Mouse (Mus musculus) liver, postnatal 0 days (tissue): ENCODE measurements around the gene Mcmbp. TPM values are rescaled to one million over a fixed set of nuclear protein-coding genes. Genes with fewer than 3 reads are reported as not detected.
A peak's percentile ranks its signal among the peaks of the same experiment; 100 is the strongest.

ENCODE experiments used
- ATAC-seq: fragments of 200-750 bp; cut with Nextera tagmentation; 2 replicates; pipeline ENCODE4 v1.8.0; 2017; ENCODE audit warnings: mild to moderate bottlenecking, moderate library complexity
- DNase-seq: peaks from one replicate; pipeline ENCODE4 v3.0.0-alpha.2; 2016
- H3K27ac ChIP-seq: fragments of 300-500 bp; sonication (generic); 2 replicates; pipeline ENCODE4 v1.5.1; 2014; ENCODE audit warnings: antibody characterized with exemption, moderate library complexity, mild to moderate bottlenecking, low read depth
- H3K27me3 ChIP-seq: fragments of 300-500 bp; sonication (generic); 2 replicates; pipeline ENCODE4 v1.6.1; 2014; ENCODE audit warnings: low read length, control low read depth, mixed read lengths; ENCODE audit not compliant: insufficient read depth
- H3K36me3 ChIP-seq: fragments of 300-500 bp; sonication (generic); replicated peaks from 2 replicates; pipeline ENCODE4 v1.6.1; 2014; ENCODE audit warnings: mild to moderate bottlenecking, control low read depth, low read length, moderate library complexity, mixed read lengths; ENCODE audit not compliant: insufficient read depth
- H3K4me1 ChIP-seq: fragments of 300-500 bp; sonication (generic); 2 replicates; pipeline ENCODE4 v1.6.1; 2014; ENCODE audit warnings: antibody characterized with exemption, mild to moderate bottlenecking, control low read depth; ENCODE audit not compliant: insufficient read depth
- H3K4me2 ChIP-seq: fragments of 300-500 bp; sonication (generic); 2 replicates; pipeline ENCODE4 v1.6.1; 2014; ENCODE audit warnings: low read depth, mild to moderate bottlenecking, low read length, moderate library complexity, mixed read lengths
- H3K4me3 ChIP-seq: fragments of 300-500 bp; sonication (generic); 2 replicates; pipeline ENCODE4 v1.5.1; 2014; ENCODE audit warnings: low read depth, low read length
- H3K9ac ChIP-seq: fragments of 300-500 bp; sonication (generic); replicated peaks from 2 replicates; pipeline ENCODE4 v1.6.1; 2014; ENCODE audit warnings: mild to moderate bottlenecking, moderate library complexity
- H3K9me3 ChIP-seq: fragments of 300-500 bp; sonication (generic); 2 replicates; pipeline ENCODE4 v1.6.1; 2016; ENCODE audit warnings: mild to moderate bottlenecking, control low read depth, low read length, mixed read lengths
- CTCF ChIP-seq: sonication (generic); IDR thresholded peaks from 2 replicates; pipeline ENCODE4 v1.5.1; 2016; ENCODE audit warnings: antibody characterized with exemption, low read depth
- EP300 ChIP-seq: IDR thresholded peaks from 2 replicates; pipeline ENCODE4 v1.6.1; 2016; ENCODE audit warnings: antibody characterized with exemption, low read depth, mild to moderate bottlenecking
- WGBS: fragments of 180-500 bp; shearing (Covaris S2); extraction: QIAGEN DNeasy Blood & Tissue Kit; methylation state at CpG from one replicate; pipeline ENCODE4 v1.1.7; 2014; ENCODE audit not compliant: insufficient replicate concordance; 5-methylcytosine and 5-hydroxymethylcytosine counted together
- polyA plus RNA-seq: library from polyadenylated mRNA; unstranded; fragments of >200 nt; fragmentation: Nextera tagmentation; extraction: Ambion mirVana; gene quantifications from 2 replicates; pipeline ENCODE4 v1.2.1, GENCODE M21; 2015

Gene Mcmbp
- polyA plus RNA-seq, 1 experiment from 2014 or later: 19.9 TPM

- 60% methylated on average over 10 of the region's 10 CpGs for WGBS
- no peak overlapping the region for H3K4me3 ChIP-seq
- H3K9me3 ChIP-seq: no peaks in the 10 kb centered on the region
- H3K4me2 ChIP-seq: no peak overlapping the region
- no peak overlapping the region for H3K9ac ChIP-seq
- TF ChIP-seq EP300: no peak
- no peak for TF ChIP-seq CTCF
- ATAC-seq: no peak
- no peak for DNase-seq
- peaks cover 53% of the 10 kb centered on the region for H3K36me3 ChIP-seq
- H3K4me1 ChIP-seq: no peaks in the 10 kb centered on the region
- no peaks in the 10 kb centered on the region for H3K27me3 ChIP-seq
- H3K27ac ChIP-seq: no peak overlapping the region
Measured at GRCm38 (mm10) chr7:128694848-128695247, 45.4 kb downstream of the Mcmbp start.

GRCm38 (mm10) chr7:128692163-128692562 lies 48.1 kb downstream of the Mcmbp start:
- TF ChIP-seq CTCF (no peak), EP300 (no peak)
- no peak overlapping the region for H3K9ac ChIP-seq
- DNase-seq (no peak), ATAC-seq (no peak)
- no peak overlapping the region for H3K27ac ChIP-seq
- H3K4me1 ChIP-seq: no peaks in the 10 kb centered on the region
- no peak overlapping the region for H3K4me3 ChIP-seq
- no peaks in the 10 kb centered on the region for H3K27me3 ChIP-seq
- H3K36me3 ChIP-seq: peaks cover 30% of the 10 kb centered on the region
- H3K4me2 ChIP-seq: no peak overlapping the region
- 90% methylated on average over 7 of the region's 7 CpGs for WGBS
- no peaks in the 10 kb centered on the region for H3K9me3 ChIP-seq

DNA sequence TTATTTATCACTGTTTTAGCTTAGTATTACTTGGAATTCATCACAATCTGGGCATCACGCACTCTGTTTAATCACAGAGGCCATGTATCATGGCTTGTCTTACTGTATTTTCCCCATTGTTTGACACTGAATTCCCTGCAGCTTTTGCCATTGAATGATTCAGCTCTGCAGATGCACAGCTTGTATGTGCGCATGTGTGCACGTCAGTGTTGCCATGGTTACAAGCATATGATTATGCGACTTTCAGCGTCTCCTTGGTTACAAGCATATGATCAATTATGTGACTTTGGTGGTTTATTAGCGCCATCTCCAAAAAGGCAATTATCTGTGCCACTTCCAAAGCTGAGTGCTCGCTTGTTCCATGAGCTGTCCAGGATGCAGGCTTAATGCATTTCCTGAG lies 49.5 kb downstream of the Mcmbp start:
- Histone ChIP-seq H3K27me3 (no peaks in the 10 kb centered on the region), H3K27ac (no peak overlapping the region), H3K36me3 (peaks cover 27% of the 10 kb centered on the region), H3K9me3 (no peaks in the 10 kb centered on the region), H3K4me1 (no peaks in the 10 kb centered on the region), H3K4me2 (no peak overlapping the region), H3K9ac (no peak overlapping the region), H3K4me3 (no peak overlapping the region)
- DNase-seq (no peak), ATAC-seq (no peak)
- WGBS: 77% methylated on average over 7 of the region's 7 CpGs
- TF ChIP-seq EP300 (no peak), CTCF (no peak)

- Histone ChIP-seq H3K27me3 (no peaks in the 10 kb centered on the region), H3K4me3 (no peak overlapping the region), H3K36me3 (peaks cover 24% of the 10 kb centered on the region), H3K9me3 (no peaks in the 10 kb centered on the region), H3K4me2 (no peak overlapping the region), H3K27ac (no peak overlapping the region), H3K4me1 (no peaks in the 10 kb centered on the region), H3K9ac (no peak overlapping the region)
- ATAC-seq (peak; percentile 68; the same call in 1 of the 2 replicates), DNase-seq (peak; percentile 85)
- peak; percentile 96 for TF ChIP-seq CTCF
- TF ChIP-seq EP300: no peak
- 5% methylated on average over 7 of the region's 7 CpGs for WGBS
Measured at GRCm38 (mm10) chr7:128690070-128690469, 50.2 kb downstream of the Mcmbp start.

- Histone ChIP-seq H3K4me3 (no peak overlapping the region), H3K9me3 (no peaks in the 10 kb centered on the region), H3K27ac (no peak overlapping the region), H3K4me1 (no peaks in the 10 kb centered on the region), H3K36me3 (peaks cover 18% of the 10 kb centered on the region), H3K9ac (no peak overlapping the region), H3K4me2 (no peak overlapping the region), H3K27me3 (no peaks in the 10 kb centered on the region)
- no peak for ATAC-seq
- TF ChIP-seq EP300 (no peak), CTCF (no peak)
- no peak for DNase-seq
- WGBS: 84% methylated on average over 8 of the region's 8 CpGs
Measured at GRCm38 (mm10) chr7:128689347-128689746, 50.9 kb downstream of the Mcmbp start.

DNA sequence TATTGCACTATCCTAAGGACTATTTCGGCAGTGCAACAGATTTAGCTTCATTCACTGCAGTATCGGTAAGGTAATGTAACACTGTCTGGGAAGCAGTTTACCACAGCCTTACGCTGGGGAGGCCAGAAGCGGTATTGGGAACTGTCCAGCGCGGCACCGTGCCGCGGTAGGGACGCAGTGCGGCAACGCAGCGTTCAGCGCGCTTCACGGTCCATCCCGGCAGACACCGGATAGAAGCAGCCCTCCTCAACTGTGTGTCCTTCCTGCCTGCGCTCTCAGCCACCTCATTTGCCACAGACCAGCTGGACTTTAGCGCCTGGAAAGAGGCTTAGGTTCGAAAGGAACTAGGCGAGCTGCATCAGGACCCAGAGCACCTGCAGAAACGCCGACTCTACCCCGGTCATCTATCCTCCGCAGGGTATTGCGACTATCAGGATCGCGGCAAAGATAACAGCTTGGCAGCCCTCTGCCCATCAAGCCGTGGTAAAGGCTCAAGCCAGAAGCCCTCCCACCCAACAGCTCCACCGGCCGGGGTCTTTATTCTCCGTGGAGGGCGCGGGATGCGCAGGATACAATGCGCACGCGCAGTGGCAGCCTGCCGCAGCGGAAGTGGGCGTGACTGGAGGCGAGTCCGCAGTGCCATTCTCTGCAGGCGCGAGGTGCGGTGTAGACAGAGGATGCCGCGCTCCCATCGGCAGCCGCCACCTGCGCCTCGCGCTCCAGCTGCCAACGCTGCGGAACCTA lies 52.3 kb downstream of the Mcmbp start:
- Histone ChIP-seq H3K9ac (no peak overlapping the region), H3K27ac (no peak overlapping the region), H3K9me3 (no peaks in the 10 kb centered on the region), H3K4me1 (no peaks in the 10 kb centered on the region), H3K4me2 (peak overlapping the region; percentile 69), H3K36me3 (peaks cover 16% of the 10 kb centered on the region), H3K27me3 (no peaks in the 10 kb centered on the region), H3K4me3 (peak overlapping the region; percentile 45)
- peak; percentile 55 for ATAC-seq
- WGBS: 53% methylated on average over 56 of the region's 56 CpGs
- peak; percentile 66 for DNase-seq
- TF ChIP-seq CTCF (no peak), EP300 (no peak)
